Mouse (Mus musculus) T-helper 2 cell (primary cell): Measurements from ENCODE around the gene Cdk20.

Experiments used
- in situ Hi-C: fragments of 300-600 bp; cut with MboI, MseI; formaldehyde crosslinking; loops from one replicate; pipeline ENCODE4 v1.15.1; 2025; ENCODE audit warnings: high pct_unique_total_duplicates

Gene Cdk20

DNA sequence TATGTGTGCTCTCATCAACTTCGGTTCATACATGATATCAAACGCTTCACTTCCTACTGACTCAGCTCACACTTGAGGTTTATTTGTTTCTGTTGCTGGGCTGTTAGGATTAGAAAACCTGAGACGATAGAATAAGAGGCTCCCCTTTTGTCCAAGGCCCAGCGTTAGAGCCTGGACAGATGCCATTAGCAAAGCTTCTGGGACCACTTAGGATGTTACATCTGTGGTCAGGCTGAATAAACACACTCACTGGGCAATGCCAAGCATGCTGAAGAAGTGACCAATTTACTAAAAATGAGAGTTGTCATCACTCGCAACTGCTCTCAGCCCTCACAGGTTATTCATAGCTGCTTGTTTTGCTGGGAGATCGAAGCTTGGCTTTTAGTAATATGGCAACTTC, 57.8 kb downstream of the Cdk20 start:
- in situ Hi-C loops, result no loop called here
